Comparison of ENCODE assay signal across 8 mouse cellular contexts in genomic region chr9:108263131-108263681, GRCm38 (mm10). TPM values are rescaled to one million over a fixed set of nuclear protein-coding genes. Genes with fewer than 3 reads are reported as not detected.
DNase-seq lines count a peak whose midpoint lies in the region; ATAC-seq and TF ChIP-seq lines count a peak whose summit lies in the region.

No protein-coding gene starts in this region.

- peak overlapping the region; percentile 84 for H3K9ac ChIP-seq in MEL (ENCODE audit: control insufficient read depth, low read depth, low read length, poor library complexity, severe bottlenecking)
- peak overlapping the region; percentile 84 for H3K9ac ChIP-seq in hindbrain, embryonic 15.5 days
- H3K9ac ChIP-seq in liver, embryonic 11.5 days (ENCODE audit: low read depth, low read length) = peak overlapping the region; percentile 79
- H3K9ac ChIP-seq in neural tube, embryonic 14.5 days (replicated peaks; ENCODE audit: low read depth, low read length) = peak overlapping the region; percentile 84

- H3K27ac ChIP-seq in heart, embryonic 10.5 days = peak overlapping the region; percentile 98
- peak overlapping the region; percentile 24 for H3K27ac ChIP-seq in MEL (ENCODE audit: control insufficient read depth, low read depth, low read length)
- peak overlapping the region; percentile 93 for H3K27ac ChIP-seq in hindbrain, embryonic 15.5 days (replicated peaks)
- peak overlapping the region; percentile 86 for H3K27ac ChIP-seq in liver, embryonic 11.5 days (ENCODE audit: low read depth, low read length)
- H3K27ac ChIP-seq in neural tube, embryonic 14.5 days (ENCODE audit: low read depth, low read length) = peak overlapping the region; percentile 87

- H3K27me3 ChIP-seq in heart, embryonic 10.5 days (ENCODE audit: insufficient read depth, poor library complexity, severe bottlenecking) = no peaks in the 10 kb centered on the region
- H3K27me3 ChIP-seq in MEL (ENCODE audit: control insufficient read depth in 1 of 2, insufficient read depth in 2 of 2, low read length in 2 of 2) = no peaks in the 10 kb centered on the region
- no peaks in the 10 kb centered on the region for H3K27me3 ChIP-seq in hindbrain, embryonic 15.5 days
- no peaks in the 10 kb centered on the region for H3K27me3 ChIP-seq in liver, embryonic 11.5 days (replicated peaks; ENCODE audit: control insufficient read depth, insufficient read depth, low read length)
- no peaks in the 10 kb centered on the region for H3K27me3 ChIP-seq in neural tube, embryonic 14.5 days (ENCODE audit: control insufficient read depth, insufficient read depth, low read length)

- peak overlapping the region; percentile 99 for H3K4me3 ChIP-seq in heart, embryonic 10.5 days
- peak overlapping the region; percentile 54 to 74 for H3K4me3 ChIP-seq in MEL (ENCODE audit: control insufficient read depth in 1 of 2, insufficient read depth in 1 of 2, low read depth in 2 of 2, low read length in 2 of 2)
- peak overlapping the region; percentile 80 for H3K4me3 ChIP-seq in hindbrain, embryonic 15.5 days
- peak overlapping the region; percentile 91 for H3K4me3 ChIP-seq in liver, embryonic 11.5 days (ENCODE audit: low read depth, low read length)
- peak overlapping the region; percentile 93 for H3K4me3 ChIP-seq in neural tube, embryonic 14.5 days (ENCODE audit: low read depth, low read length)

- H3K36me3 ChIP-seq in heart, embryonic 10.5 days = no peaks in the 10 kb centered on the region; the same call in 1 of the 2 replicates
- peaks cover 0 to 33% of the 10 kb centered on the region in 2 experiments; a peak in 2 of 4 replicates for H3K36me3 ChIP-seq in MEL (ENCODE audit: control insufficient read depth in 1 of 2, insufficient read depth in 2 of 2, low read length in 2 of 2)
- H3K36me3 ChIP-seq in hindbrain, embryonic 15.5 days = no peaks in the 10 kb centered on the region
- H3K36me3 ChIP-seq in liver, embryonic 11.5 days (ENCODE audit: control insufficient read depth, insufficient read depth, low read length) = no peaks in the 10 kb centered on the region
- no peaks in the 10 kb centered on the region for H3K36me3 ChIP-seq in neural tube, embryonic 14.5 days (ENCODE audit: control insufficient read depth, insufficient read depth, low read length)

- H3K9me3 ChIP-seq in heart, embryonic 10.5 days = no peaks in the 10 kb centered on the region
- H3K9me3 ChIP-seq in MEL (replicated peaks; ENCODE audit: insufficient read depth, low read length) = no peaks in the 10 kb centered on the region
- no peaks in the 10 kb centered on the region for H3K9me3 ChIP-seq in hindbrain, embryonic 15.5 days
- H3K9me3 ChIP-seq in liver, embryonic 11.5 days (ENCODE audit: control insufficient read depth, low read length) = no peaks in the 10 kb centered on the region
- H3K9me3 ChIP-seq in neural tube, embryonic 14.5 days (ENCODE audit: control insufficient read depth, low read length) = no peaks in the 10 kb centered on the region

- under 1% methylated on average over 57 of the region's 62 CpGs for WGBS in heart, embryonic 10.5 days
- under 1% methylated on average over 52 of the region's 62 CpGs for WGBS in hindbrain, embryonic 15.5 days
- under 1% methylated on average over 57 of the region's 62 CpGs for WGBS in liver, embryonic 11.5 days
- WGBS in neural tube, embryonic 14.5 days = under 1% methylated on average over 51 of the region's 62 CpGs

- ATAC-seq in erythroid progenitor cell, adult 5-6 weeks (replicated peaks; ENCODE audit: low FRiP score, poor library complexity, severe bottlenecking) = peak; percentile 69
- ATAC-seq in hindbrain, embryonic 15.5 days (ENCODE audit: low FRiP score, low read depth) = peak; percentile 59
- peak; percentile 62 for ATAC-seq in liver, embryonic 11.5 days (replicated peaks; ENCODE audit: low FRiP score)
- ATAC-seq in neural tube, embryonic 14.5 days (ENCODE audit: low read depth) = peak; percentile 58

- peak; percentile 88 for DNase-seq in heart, embryonic 10.5 days (ENCODE audit: low spot score)
- DNase-seq in heart, adult 9 months (ENCODE audit: low spot score in 2 of 2) = no peak
- DNase-seq in MEL (ENCODE audit: low read depth, low spot score) = peak; percentile 50
- no peak for DNase-seq in liver, embryonic 11.5 days (ENCODE audit: low spot score)
- DNase-seq in cerebellum, adult 11 months = no peak

- H3K79me2 ChIP-seq in MEL (ENCODE audit: control insufficient read depth, insufficient read depth, low read length, poor library complexity) = peaks cover 12% of the 10 kb centered on the region

- TF ChIP-seq POLR2A in MEL (IDR thresholded peaks at IDR 0.05; ENCODE audit: control insufficient read depth in 1 of 2, insufficient read depth in 1 of 2, low read depth in 1 of 2, low read length in 2 of 2, poor library complexity in 1 of 2) = peak in 1 of 2 experiments; percentile 42; a peak in 1 of 4 replicates

- no peak for TF ChIP-seq CTCF in MEL (IDR thresholded peaks at IDR 0.05 in 2 of 3, conservative IDR thresholded peaks at IDR 0.05 in 1 of 3; ENCODE audit: control insufficient read depth in 1 of 3, insufficient read depth in 1 of 3, low read depth in 2 of 3, low read length in 3 of 3, poor library complexity in 1 of 3, severe bottlenecking in 1 of 3)

- TF ChIP-seq EP300 in MEL (IDR thresholded peaks at IDR 0.05; ENCODE audit: low read depth in 1 of 2, low read length in 2 of 2) = no peak

- H3K4me1 ChIP-seq in heart, embryonic 10.5 days = peaks cover 68% of the 10 kb centered on the region
- H3K4me1 ChIP-seq in MEL (ENCODE audit: control insufficient read depth in 1 of 2, insufficient read depth in 2 of 2, low read length in 2 of 2) = peaks cover 2 to 41% of the 10 kb centered on the region in 2 experiments
- peaks cover 27% of the 10 kb centered on the region for H3K4me1 ChIP-seq in hindbrain, embryonic 15.5 days (replicated peaks)
- H3K4me1 ChIP-seq in liver, embryonic 11.5 days (replicated peaks; ENCODE audit: control insufficient read depth, insufficient read depth, low read length) = peaks cover 16% of the 10 kb centered on the region
- peaks cover 19% of the 10 kb centered on the region for H3K4me1 ChIP-seq in neural tube, embryonic 14.5 days (ENCODE audit: control insufficient read depth, insufficient read depth, low read length)

- H3K4me2 ChIP-seq in hindbrain, embryonic 15.5 days = peak overlapping the region; percentile 70
- peak overlapping the region; percentile 95 for H3K4me2 ChIP-seq in liver, embryonic 11.5 days
- peak overlapping the region; percentile 53 for H3K4me2 ChIP-seq in neural tube, embryonic 14.5 days (ENCODE audit: low read depth, low read length)

- TF ChIP-seq RAD21 in MEL (IDR thresholded peaks at IDR 0.05; ENCODE audit: low read depth, low read length) = no peak

RNA-seq across cellular contexts. Expression of gene Dag1, which starts 0.6 kb away (rescaled TPM):
- polyA plus RNA-seq in heart, embryonic 10.5 days (2016; fragmentation: Nextera tagmentation; extraction: Ambion mirVana) = 128 and 197 TPM in 2 replicates
- total RNA-seq in MEL (2012; rRNA removed) = 7.8 and 8.1 TPM in 2 replicates
- polyA plus RNA-seq in MEL (2012; ENCODE audit: insufficient read depth in 1 of 2, insufficient read length in 2 of 2, low read depth in 1 of 2, low replicate concordance in 2 of 2, missing spikeins in 1 of 2) = 10 to 100 TPM in 1 of 2 experiments, not detected in 1; 27.6 TPM
- 11.2 and 14.3 TPM in 2 replicates for total RNA-seq in erythroid progenitor cell, adult 5-6 weeks (2015; ENCODE audit: low replicate concordance)
- 5.4 and 6.3 TPM in 2 replicates for total RNA-seq in erythroid progenitor cell, adult 5-6 weeks (2017; ENCODE audit: low replicate concordance)
- polyA plus RNA-seq in hindbrain, embryonic 15.5 days (2015; fragmentation: Nextera tagmentation; extraction: Ambion mirVana) = 73.8 and 86.0 TPM in 2 replicates
- polyA plus RNA-seq in liver, embryonic 11.5 days (2014; fragmentation: Nextera tagmentation; extraction: Ambion mirVana) = 41.1 and 41.5 TPM in 2 replicates
- polyA plus RNA-seq in neural tube, embryonic 14.5 days (2014; fragmentation: Nextera tagmentation; extraction: Ambion mirVana) = 58.6 and 74.6 TPM in 2 replicates

RNA-seq across cellular contexts. Expression of gene Nicn1, which starts 27.0 kb away (rescaled TPM):
- polyA plus RNA-seq in heart, embryonic 10.5 days (2016; fragmentation: Nextera tagmentation; extraction: Ambion mirVana) = 21.4 and 24.2 TPM in 2 replicates
- 1.6 and 2.0 TPM in 2 replicates for total RNA-seq in MEL (2012; rRNA removed)
- 1 to 10 TPM in 1 of 2 experiments, not detected in 1; 4.7 TPM for polyA plus RNA-seq in MEL (2012; ENCODE audit: insufficient read depth in 1 of 2, insufficient read length in 2 of 2, low read depth in 1 of 2, low replicate concordance in 2 of 2, missing spikeins in 1 of 2)
- not detected in 2 replicates for total RNA-seq in erythroid progenitor cell, adult 5-6 weeks (2015; ENCODE audit: low replicate concordance)
- 0.64 and 0.91 TPM in 2 replicates for total RNA-seq in erythroid progenitor cell, adult 5-6 weeks (2017; ENCODE audit: low replicate concordance)
- 130 and 134 TPM in 2 replicates for polyA plus RNA-seq in hindbrain, embryonic 15.5 days (2015; fragmentation: Nextera tagmentation; extraction: Ambion mirVana)
- 11.3 and 13.9 TPM in 2 replicates for polyA plus RNA-seq in liver, embryonic 11.5 days (2014; fragmentation: Nextera tagmentation; extraction: Ambion mirVana)
- 130 and 165 TPM in 2 replicates for polyA plus RNA-seq in neural tube, embryonic 14.5 days (2014; fragmentation: Nextera tagmentation; extraction: Ambion mirVana)

RNA-seq across cellular contexts. Expression of gene Amt, which starts 33.4 kb away (rescaled TPM):
- polyA plus RNA-seq in heart, embryonic 10.5 days (2016; fragmentation: Nextera tagmentation; extraction: Ambion mirVana) = 15.3 and 16.1 TPM in 2 replicates
- 0.15 and 0.26 TPM in 2 replicates for total RNA-seq in MEL (2012; rRNA removed)
- under 1 TPM in 1 of 2 experiments, not detected in 1; 0.58 TPM for polyA plus RNA-seq in MEL (2012; ENCODE audit: insufficient read depth in 1 of 2, insufficient read length in 2 of 2, low read depth in 1 of 2, low replicate concordance in 2 of 2, missing spikeins in 1 of 2)
- not detected in 2 replicates for total RNA-seq in erythroid progenitor cell, adult 5-6 weeks (2015; ENCODE audit: low replicate concordance)
- total RNA-seq in erythroid progenitor cell, adult 5-6 weeks (2017; ENCODE audit: low replicate concordance) = not detected in 2 replicates
- polyA plus RNA-seq in hindbrain, embryonic 15.5 days (2015; fragmentation: Nextera tagmentation; extraction: Ambion mirVana) = 27.0 and 28.3 TPM in 2 replicates
- 16.0 and 16.5 TPM in 2 replicates for polyA plus RNA-seq in liver, embryonic 11.5 days (2014; fragmentation: Nextera tagmentation; extraction: Ambion mirVana)
- 24.7 and 27.9 TPM in 2 replicates for polyA plus RNA-seq in neural tube, embryonic 14.5 days (2014; fragmentation: Nextera tagmentation; extraction: Ambion mirVana)

RNA-seq across cellular contexts. Expression of gene Rhoa, which starts 42.7 kb away (rescaled TPM):
- 277 and 285 TPM in 2 replicates for polyA plus RNA-seq in heart, embryonic 10.5 days (2016; fragmentation: Nextera tagmentation; extraction: Ambion mirVana)
- 80.9 and 83.1 TPM in 2 replicates for total RNA-seq in MEL (2012; rRNA removed)
- 100 to 1,000 TPM in 1 of 2 experiments, not detected in 1; 241 TPM for polyA plus RNA-seq in MEL (2012; ENCODE audit: insufficient read depth in 1 of 2, insufficient read length in 2 of 2, low read depth in 1 of 2, low replicate concordance in 2 of 2, missing spikeins in 1 of 2)
- 157 and 175 TPM in 2 replicates for total RNA-seq in erythroid progenitor cell, adult 5-6 weeks (2015; ENCODE audit: low replicate concordance)
- 253 and 313 TPM in 2 replicates for total RNA-seq in erythroid progenitor cell, adult 5-6 weeks (2017; ENCODE audit: low replicate concordance)
- 275 and 287 TPM in 2 replicates for polyA plus RNA-seq in hindbrain, embryonic 15.5 days (2015; fragmentation: Nextera tagmentation; extraction: Ambion mirVana)
- 254 and 264 TPM in 2 replicates for polyA plus RNA-seq in liver, embryonic 11.5 days (2014; fragmentation: Nextera tagmentation; extraction: Ambion mirVana)
- polyA plus RNA-seq in neural tube, embryonic 14.5 days (2014; fragmentation: Nextera tagmentation; extraction: Ambion mirVana) = 151 and 173 TPM in 2 replicates

RNA-seq across cellular contexts. Expression of gene Tcta, which starts 42.8 kb away (rescaled TPM):
- 28.2 and 30.3 TPM in 2 replicates for polyA plus RNA-seq in heart, embryonic 10.5 days (2016; fragmentation: Nextera tagmentation; extraction: Ambion mirVana)
- 3.4 and 4.9 TPM in 2 replicates for total RNA-seq in MEL (2012; rRNA removed)
- polyA plus RNA-seq in MEL (2012; ENCODE audit: insufficient read depth in 1 of 2, insufficient read length in 2 of 2, low read depth in 1 of 2, low replicate concordance in 2 of 2, missing spikeins in 1 of 2) = 1 to 10 TPM in 1 of 2 experiments, not detected in 1; 7.0 TPM
- total RNA-seq in erythroid progenitor cell, adult 5-6 weeks (2015; ENCODE audit: low replicate concordance) = 5.9 and 11.5 TPM in 2 replicates
- total RNA-seq in erythroid progenitor cell, adult 5-6 weeks (2017; ENCODE audit: low replicate concordance) = 2.3 and 2.4 TPM in 2 replicates
- polyA plus RNA-seq in hindbrain, embryonic 15.5 days (2015; fragmentation: Nextera tagmentation; extraction: Ambion mirVana) = 52.7 and 53.0 TPM in 2 replicates
- 14.9 and 16.1 TPM in 2 replicates for polyA plus RNA-seq in liver, embryonic 11.5 days (2014; fragmentation: Nextera tagmentation; extraction: Ambion mirVana)
- 55.2 and 60.8 TPM in 2 replicates for polyA plus RNA-seq in neural tube, embryonic 14.5 days (2014; fragmentation: Nextera tagmentation; extraction: Ambion mirVana)

Comparison
In these comparisons a context has a peak if more than half of its experiments do, and no peak if none do; other contexts are left out.
1. DNase-seq: peak in heart, embryonic 10.5 days (single experiment) and MEL (single experiment); none in heart, adult 9 months (0 of 2), liver, embryonic 11.5 days (single experiment) and cerebellum, adult 11 months (single experiment).
2. H3K27ac ChIP-seq: peak in every context shown above with its lines; median percentile 98 in heart, embryonic 10.5 days; 93 in hindbrain, embryonic 15.5 days; 87 in neural tube, embryonic 14.5 days; 86 in liver, embryonic 11.5 days; 24 in MEL.
3. RNA of gene Amt, which starts 33.4 kb away (polyA plus RNA-seq): 27.0 to 28.3 TPM in hindbrain, embryonic 15.5 days, 24.7 to 27.9 TPM in neural tube, embryonic 14.5 days, 15.3 to 16.1 TPM in heart, embryonic 10.5 days and 16.0 to 16.5 TPM in liver, embryonic 11.5 days; 0.58 TPM in MEL; every median in the first group is over 10 times any median in the second.
4. Peak in every context shown above with its lines, with median percentiles within 50 percentile points of each other: H3K4me3 ChIP-seq, H3K9ac ChIP-seq, ATAC-seq and H3K4me2 ChIP-seq.